Mouse (Mus musculus) brain, embryonic 14.5 days (tissue): ENCODE measurements at regions not wholly inside any gene's neighbourhood (a gene's known extent, or its start where the extent isn't known, plus 50 kb on each side); places are given as distances from the start of the nearest gene placed in this dataset.

Experiments used
- DNase-seq: peaks from one replicate; pipeline ENCODE4 v3.0.0-alpha.2; 2011; ENCODE audit warnings: low read depth
- CTCF ChIP-seq: fragments of 200-500 bp; IDR thresholded peaks from 2 replicates; pipeline ENCODE4 v1.5.1; 2012; ENCODE audit warnings: inconsistent platforms, mild to moderate bottlenecking, moderate library complexity, borderline replicate concordance; ENCODE audit not compliant: insufficient read depth, insufficient read length; ENCODE audit errors: extremely low read depth
- POLR2A ChIP-seq: fragments of 200-500 bp; IDR thresholded peaks from 2 replicates; pipeline ENCODE4 v1.6.1; 2012; ENCODE audit warnings: mild to moderate bottlenecking, inconsistent platforms, borderline replicate concordance; ENCODE audit not compliant: poor library complexity, insufficient read depth, insufficient read length, severe bottlenecking; ENCODE audit errors: extremely low read depth

- TF ChIP-seq CTCF (peak; percentile 81; the same call in 1 of the 2 replicates), POLR2A (no peak)
- DNase-seq: peak; percentile 82
These were observed 59.1 kb downstream of the Bmp15 start for GRCm38 (mm10) chrX:6261469-6261868.

DNA sequence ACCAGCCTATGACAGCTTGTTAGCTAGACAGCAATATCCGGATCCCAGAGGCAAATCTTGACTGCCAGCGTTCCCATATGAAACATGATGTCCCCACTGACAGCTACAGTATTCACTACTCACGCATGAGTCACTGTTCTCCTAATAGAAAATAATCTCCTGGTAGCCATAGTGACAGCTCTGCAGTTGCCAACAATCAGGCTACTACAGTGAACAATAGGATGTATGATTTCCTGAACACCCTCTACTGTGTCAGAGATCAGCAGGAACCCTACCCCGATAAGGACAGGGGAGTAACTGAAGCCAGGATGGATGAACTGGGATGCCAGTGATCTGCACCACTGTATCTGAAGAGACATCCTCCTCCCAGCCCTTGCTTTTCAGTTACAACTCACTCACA lies 62.0 kb downstream of the Bmp15 start:
- DNase-seq: no peak
- TF ChIP-seq CTCF (no peak), POLR2A (no peak)

DNA sequence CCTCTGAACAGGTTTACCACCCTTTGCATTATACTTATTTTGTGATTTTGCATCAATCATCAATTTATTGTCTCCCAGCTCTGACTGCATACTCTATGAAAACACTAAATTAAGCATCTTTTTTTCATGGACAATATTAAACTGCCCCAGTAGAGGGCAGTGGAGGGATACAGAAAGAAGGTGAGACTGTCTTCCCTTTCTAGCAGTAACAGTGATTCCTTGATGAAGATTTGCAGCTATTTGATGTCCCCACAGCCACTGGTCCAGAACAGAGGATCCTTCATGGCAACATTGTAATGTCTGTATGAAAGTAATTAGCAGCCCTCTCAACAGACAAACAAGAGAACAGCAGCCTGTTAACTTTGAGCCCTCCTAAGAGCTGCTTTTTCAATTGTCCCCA lies 66.5 kb downstream of the Bmp15 start:
- peak; percentile 36 for DNase-seq
- TF ChIP-seq CTCF (no peak), POLR2A (no peak)

GRCm38 (mm10) chrX:6252873-6253272 lies 67.6 kb downstream of the Bmp15 start:
- TF ChIP-seq POLR2A: no peak
- TF ChIP-seq CTCF: no peak
- DNase-seq: no peak
